Mouse (Mus musculus): ENCODE results near the gene Phc3. TPM values are rescaled to one million over a fixed set of nuclear protein-coding genes. Genes with fewer than 3 reads are reported as not detected.

The Phc3 gene
- polyA plus RNA-seq, 1 experiment: 23.9 TPM

DNA sequence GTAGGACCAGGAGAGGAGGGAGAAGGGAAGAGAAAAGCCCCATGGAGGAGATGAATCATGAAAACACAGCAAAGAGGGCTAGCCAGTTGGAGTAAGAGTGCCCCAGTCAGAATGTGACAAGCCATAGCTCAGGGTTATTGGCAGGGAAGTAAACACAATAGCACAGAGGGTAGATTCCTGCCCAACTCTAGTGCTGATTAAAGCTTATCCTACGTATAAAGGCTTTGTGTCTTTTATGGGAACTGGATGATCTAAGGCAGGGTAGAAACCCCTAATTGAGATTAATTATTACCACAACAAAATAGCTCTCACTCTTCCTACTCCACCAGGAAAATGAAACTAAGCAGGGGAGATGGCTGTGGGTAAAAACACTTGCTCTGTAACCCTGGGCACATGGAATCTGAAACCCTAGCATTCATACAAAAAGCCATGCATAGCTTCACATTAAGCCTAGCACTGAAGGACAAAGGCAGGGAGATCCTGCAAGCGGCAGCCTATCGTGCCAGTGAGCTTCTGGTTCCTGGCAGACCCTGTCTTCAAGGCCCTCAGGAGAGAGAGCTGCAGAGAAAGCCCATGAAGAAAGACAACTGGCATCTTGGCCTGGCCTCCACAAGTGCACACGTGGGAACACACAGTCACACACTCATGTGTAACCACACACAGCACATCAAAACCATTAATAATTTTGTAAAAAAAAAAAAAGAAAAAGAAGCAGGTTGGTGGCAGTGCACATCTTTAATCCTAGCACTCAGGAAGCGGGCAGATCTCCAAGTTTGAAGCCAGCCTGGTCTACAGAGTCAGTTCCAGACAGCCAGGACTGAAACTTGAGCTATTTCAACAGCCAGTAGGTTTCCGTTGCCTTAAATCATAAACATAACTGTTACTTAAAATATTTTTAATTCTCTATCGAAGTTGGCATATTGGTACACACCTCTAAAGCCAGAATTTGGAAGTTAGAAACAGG, 9.1 kb downstream of the Phc3 start:
- TF ChIP-seq CTCF (conservative IDR thresholded peaks at IDR 0.05; ENCODE audit: insufficient read depth, insufficient read length, low read depth, low read length): no peak
- no peak for TF ChIP-seq POLR2A (IDR thresholded peaks at IDR 0.05; ENCODE audit: low read depth, low read length)
- Histone ChIP-seq H3K27me3 (replicated peaks; ENCODE audit: control insufficient read depth, insufficient read depth, low read length) (no peaks in the 10 kb centered on the region), H3K27ac (ENCODE audit: insufficient read depth, low read depth, low read length) (peak overlapping the region; percentile 26; the same call in 1 of the 2 replicates), H3K36me3 (ENCODE audit: control insufficient read depth, insufficient read depth, low read length) (peaks cover 12% of the 10 kb centered on the region), H3K4me3 (ENCODE audit: insufficient read depth, low read depth, low read length) (no peak overlapping the region), H3K4me1 (ENCODE audit: control insufficient read depth, insufficient read depth, low read length) (peaks cover 4% of the 10 kb centered on the region; the same call in 1 of the 2 replicates)
- WGBS: 52% methylated on average over 7 of the region's 7 CpGs
- DNase-seq: peak; percentile 7

DNA sequence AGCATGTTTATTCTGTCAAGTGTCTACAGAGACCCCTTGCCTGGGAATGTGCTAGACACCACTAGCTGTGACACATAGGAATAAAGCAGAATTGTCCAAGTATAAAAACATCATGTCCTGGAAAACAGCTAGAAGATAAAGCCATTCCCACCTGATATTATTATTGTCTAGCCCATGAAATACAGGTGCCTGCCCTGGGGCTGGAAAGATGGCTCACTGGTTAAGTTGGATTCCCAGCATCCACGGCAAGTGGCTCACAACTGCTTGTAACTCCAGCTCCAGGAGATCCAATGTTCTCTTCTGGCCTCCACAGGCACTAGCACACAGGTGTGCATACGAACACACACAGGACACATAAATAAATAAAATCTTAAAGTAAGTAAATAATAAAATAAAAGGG, 10.5 kb downstream of the Phc3 start:
- Histone ChIP-seq H3K27ac (ENCODE audit: insufficient read depth, low read depth, low read length) (no peak overlapping the region), H3K4me3 (ENCODE audit: insufficient read depth, low read depth, low read length) (no peak overlapping the region), H3K4me1 (ENCODE audit: control insufficient read depth, insufficient read depth, low read length) (peaks cover 4% of the 10 kb centered on the region; the same call in 1 of the 2 replicates), H3K27me3 (replicated peaks; ENCODE audit: control insufficient read depth, insufficient read depth, low read length) (no peaks in the 10 kb centered on the region), H3K36me3 (ENCODE audit: control insufficient read depth, insufficient read depth, low read length) (peaks cover 14% of the 10 kb centered on the region)
- 77% methylated on average over 2 of the region's 2 CpGs for WGBS
- no peak for DNase-seq
- no peak for TF ChIP-seq POLR2A (IDR thresholded peaks at IDR 0.05; ENCODE audit: low read depth, low read length)
- no peak for TF ChIP-seq CTCF (conservative IDR thresholded peaks at IDR 0.05; ENCODE audit: insufficient read depth, insufficient read length, low read depth, low read length)

DNA sequence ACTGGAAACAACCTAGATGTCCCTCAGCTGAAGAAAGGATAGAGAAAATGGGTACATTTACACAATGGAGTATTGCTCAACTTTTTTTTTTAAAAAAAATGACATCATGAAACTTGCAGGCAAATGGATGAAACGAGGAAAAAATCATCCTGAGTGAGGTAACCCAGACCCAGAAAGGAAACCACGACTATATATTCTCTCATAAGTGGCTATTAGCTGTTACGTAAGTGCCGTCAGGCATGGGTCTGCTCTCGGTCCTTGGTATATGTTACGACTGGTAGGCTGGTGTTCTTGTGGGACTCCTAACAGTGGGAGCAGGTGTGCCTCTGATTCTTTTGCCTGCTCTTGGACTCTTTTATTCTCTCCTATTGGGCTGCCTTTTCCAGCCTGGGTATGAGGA, 12.9 kb downstream of the Phc3 start:
- peaks cover 4% of the 10 kb centered on the region; the same call in 1 of the 2 replicates for H3K4me1 ChIP-seq (ENCODE audit: control insufficient read depth, insufficient read depth, low read length)
- 94% methylated on average over 6 of the region's 6 CpGs for WGBS
- H3K4me3 ChIP-seq (ENCODE audit: insufficient read depth, low read depth, low read length): no peak overlapping the region
- TF ChIP-seq POLR2A (IDR thresholded peaks at IDR 0.05; ENCODE audit: low read depth, low read length) (no peak), CTCF (conservative IDR thresholded peaks at IDR 0.05; ENCODE audit: insufficient read depth, insufficient read length, low read depth, low read length) (no peak)
- DNase-seq: no peak
- H3K27me3 ChIP-seq (replicated peaks; ENCODE audit: control insufficient read depth, insufficient read depth, low read length): no peaks in the 10 kb centered on the region
- H3K36me3 ChIP-seq (ENCODE audit: control insufficient read depth, insufficient read depth, low read length): peaks cover 7% of the 10 kb centered on the region
- no peak overlapping the region for H3K27ac ChIP-seq (ENCODE audit: insufficient read depth, low read depth, low read length)

DNA sequence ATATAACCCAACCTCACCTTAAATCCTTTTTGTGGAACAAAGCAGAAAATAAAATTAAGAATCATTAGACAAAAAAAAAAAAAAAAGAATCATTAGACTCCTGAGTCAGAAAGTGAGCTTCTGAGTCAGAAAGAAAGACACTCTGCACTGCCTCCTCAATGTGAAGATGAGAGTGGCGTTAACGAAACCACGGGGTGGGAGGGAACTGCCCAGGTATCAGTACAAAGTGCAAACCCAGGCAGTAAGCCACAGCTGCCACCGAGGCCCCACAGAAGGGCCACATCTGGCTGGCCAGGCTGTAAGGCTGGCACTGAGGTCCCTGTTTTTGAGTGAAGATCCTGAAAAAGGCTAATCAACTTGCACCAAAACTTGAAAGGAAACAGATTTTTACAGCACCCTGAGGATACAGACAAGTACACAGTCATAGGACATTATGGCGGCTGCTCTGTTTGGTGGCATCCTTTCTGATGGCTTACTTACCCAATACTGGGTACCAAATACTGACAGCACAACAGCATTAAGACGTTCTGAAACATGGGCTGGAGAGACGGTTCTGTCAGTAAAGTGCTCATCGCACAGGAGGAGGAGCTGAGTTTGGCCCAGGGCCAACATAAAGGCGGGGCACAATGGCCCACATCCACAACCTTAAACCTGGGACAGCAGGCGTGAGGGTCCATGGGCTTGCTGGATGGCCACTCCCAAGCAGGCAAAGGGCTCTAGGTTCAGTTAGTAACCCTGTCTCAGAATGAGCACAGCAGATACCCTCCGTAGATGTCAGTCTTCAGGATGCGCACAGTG, 16.7 kb downstream of the Phc3 start:
- DNase-seq: peak; percentile 33

DNA sequence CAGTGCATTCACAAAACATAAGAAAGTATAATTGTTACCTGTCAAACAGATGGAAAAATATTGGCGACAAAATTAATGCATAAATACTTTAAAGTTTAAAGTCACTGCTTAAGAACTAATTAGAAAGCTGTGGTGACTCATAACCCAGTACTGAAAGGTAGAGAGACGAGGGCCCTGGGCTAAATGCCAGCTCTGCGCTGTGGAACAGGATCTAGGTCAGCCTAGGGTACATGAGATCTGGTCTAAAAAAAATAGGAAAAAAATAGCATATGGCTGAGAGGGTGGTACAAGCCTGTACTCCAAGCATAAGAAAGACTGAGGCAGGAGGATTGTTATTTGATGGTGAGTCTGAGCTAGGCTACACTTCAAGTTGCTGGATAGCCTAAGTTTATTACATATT, 17.6 kb downstream of the Phc3 start:
- Histone ChIP-seq H3K4me1 (ENCODE audit: control insufficient read depth, insufficient read depth, low read length) (no peaks in the 10 kb centered on the region; the same call in 1 of the 2 replicates), H3K4me3 (ENCODE audit: insufficient read depth, low read depth, low read length) (no peak overlapping the region), H3K27me3 (replicated peaks; ENCODE audit: control insufficient read depth, insufficient read depth, low read length) (no peaks in the 10 kb centered on the region), H3K27ac (ENCODE audit: insufficient read depth, low read depth, low read length) (no peak overlapping the region), H3K36me3 (ENCODE audit: control insufficient read depth, insufficient read depth, low read length) (peaks cover 8% of the 10 kb centered on the region)
- TF ChIP-seq CTCF (conservative IDR thresholded peaks at IDR 0.05; ENCODE audit: insufficient read depth, insufficient read length, low read depth, low read length): no peak
- no peak for TF ChIP-seq POLR2A (IDR thresholded peaks at IDR 0.05; ENCODE audit: low read depth, low read length)
- peak; percentile 60 for DNase-seq
- 39% methylated on average over 3 of the region's 3 CpGs for WGBS

More for the DNA sequence above, 16.7 kb downstream of the Phc3 start:
- TF ChIP-seq POLR2A (IDR thresholded peaks at IDR 0.05; ENCODE audit: low read depth, low read length): no peak
- no peak for TF ChIP-seq CTCF (conservative IDR thresholded peaks at IDR 0.05; ENCODE audit: insufficient read depth, insufficient read length, low read depth, low read length)
- H3K27me3 ChIP-seq (replicated peaks; ENCODE audit: control insufficient read depth, insufficient read depth, low read length): no peaks in the 10 kb centered on the region
- H3K36me3 ChIP-seq (ENCODE audit: control insufficient read depth, insufficient read depth, low read length): peaks cover 8% of the 10 kb centered on the region
- WGBS: 65% methylated on average over 12 of the region's 12 CpGs
- no peaks in the 10 kb centered on the region; the same call in 1 of the 2 replicates for H3K4me1 ChIP-seq (ENCODE audit: control insufficient read depth, insufficient read depth, low read length)
- no peak overlapping the region for H3K4me3 ChIP-seq (ENCODE audit: insufficient read depth, low read depth, low read length)
- H3K27ac ChIP-seq (ENCODE audit: insufficient read depth, low read depth, low read length): no peak overlapping the region

DNA sequence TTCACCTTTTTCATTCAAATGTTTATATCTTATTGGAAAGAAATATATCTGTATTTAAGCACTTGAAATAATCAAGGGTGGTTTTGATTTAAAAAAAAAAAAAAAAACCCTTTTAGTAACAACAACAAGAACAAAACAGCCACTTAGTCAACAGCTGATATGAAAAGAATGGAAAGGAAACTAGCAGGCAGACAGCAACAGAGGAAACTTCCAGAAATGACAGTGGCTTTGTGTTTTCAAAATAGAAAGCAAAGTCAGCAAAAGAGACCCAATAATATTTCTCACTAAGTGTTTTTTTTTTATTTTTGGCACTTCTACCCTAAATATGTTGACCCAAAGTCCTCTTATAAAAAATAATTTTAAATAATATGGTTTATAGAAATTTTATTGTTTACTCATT, 34.8 kb downstream of the Phc3 start:
- no peak for DNase-seq
- no peaks in the 10 kb centered on the region for H3K27me3 ChIP-seq (replicated peaks; ENCODE audit: control insufficient read depth, insufficient read depth, low read length)
- H3K4me3 ChIP-seq (ENCODE audit: insufficient read depth, low read depth, low read length): no peak overlapping the region
- peaks cover 3% of the 10 kb centered on the region; the same call in 1 of the 2 replicates for H3K36me3 ChIP-seq (ENCODE audit: control insufficient read depth, insufficient read depth, low read length)
- no peak overlapping the region for H3K27ac ChIP-seq (ENCODE audit: insufficient read depth, low read depth, low read length)
- H3K4me1 ChIP-seq (ENCODE audit: control insufficient read depth, insufficient read depth, low read length): peaks cover 4% of the 10 kb centered on the region
- TF ChIP-seq CTCF (conservative IDR thresholded peaks at IDR 0.05; ENCODE audit: insufficient read depth, insufficient read length, low read depth, low read length) (no peak), POLR2A (IDR thresholded peaks at IDR 0.05; ENCODE audit: low read depth, low read length) (no peak)

All from kidney, adult 2 months (tissue).